Mouse (Mus musculus): ENCODE measurements around the gene C2cd4b. TPM values are rescaled to one million over a fixed set of nuclear protein-coding genes. Genes with fewer than 3 reads are reported as not detected.

The C2cd4b gene
- polyA plus RNA-seq, 1 experiment: not detected

DNA sequence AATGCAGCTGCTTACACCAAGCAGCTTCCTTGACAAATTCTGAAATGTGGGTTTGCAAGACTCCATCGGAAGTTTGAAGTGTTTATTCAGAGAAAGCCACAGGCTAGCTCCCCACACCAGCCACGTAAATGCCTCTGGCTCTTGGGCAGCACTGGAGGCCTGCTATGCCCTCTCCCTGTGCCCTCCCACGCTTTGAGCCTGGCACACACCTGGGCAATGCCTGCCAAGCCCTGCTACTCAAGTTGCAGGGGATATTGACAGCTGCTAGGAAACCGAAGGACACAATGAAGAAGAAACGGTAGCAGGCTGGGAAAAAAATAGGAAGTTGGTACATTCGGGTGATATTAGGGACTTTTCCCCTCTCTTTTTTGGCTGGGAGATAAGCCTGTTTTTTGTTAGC, 15.0 kb downstream of the C2cd4b start:
- no peak overlapping the region for H3ac ChIP-seq (ENCODE audit: control insufficient read depth, insufficient read length)
- H3K4me3 ChIP-seq: no peak overlapping the region
- no peak overlapping the region for H3K4me2 ChIP-seq (ENCODE audit: low read depth)
- H3K79me2 ChIP-seq (ENCODE audit: control insufficient read depth, insufficient read depth): no peaks in the 10 kb centered on the region
- no peaks in the 10 kb centered on the region for H3K36me3 ChIP-seq (ENCODE audit: control insufficient read depth, insufficient read depth)
- no peak for TF ChIP-seq E2F4 (IDR thresholded peaks at IDR 0.05; ENCODE audit: insufficient read depth)
- no peak for TF ChIP-seq MYOG (IDR thresholded peaks at IDR 0.05; ENCODE audit: control insufficient read depth in 1 of 3, insufficient read depth in 1 of 3, insufficient read length in 2 of 3, low read depth in 2 of 3)
- TF ChIP-seq MAX (IDR thresholded peaks at IDR 0.05; ENCODE audit: low read depth): no peak
- no peak for TF ChIP-seq TCF3 (IDR thresholded peaks at IDR 0.05; ENCODE audit: insufficient read length, low read depth)
- no peak for TF ChIP-seq SRF (IDR thresholded peaks at IDR 0.05; ENCODE audit: control insufficient read depth, insufficient read length, low read depth)
- TF ChIP-seq POLR2AphosphoS2 (IDR thresholded peaks at IDR 0.05; ENCODE audit: insufficient read length, low read depth): no peak
- peaks cover 39% of the 10 kb centered on the region for H3K27me3 ChIP-seq (ENCODE audit: control insufficient read depth, insufficient read depth, insufficient read length)

DNA sequence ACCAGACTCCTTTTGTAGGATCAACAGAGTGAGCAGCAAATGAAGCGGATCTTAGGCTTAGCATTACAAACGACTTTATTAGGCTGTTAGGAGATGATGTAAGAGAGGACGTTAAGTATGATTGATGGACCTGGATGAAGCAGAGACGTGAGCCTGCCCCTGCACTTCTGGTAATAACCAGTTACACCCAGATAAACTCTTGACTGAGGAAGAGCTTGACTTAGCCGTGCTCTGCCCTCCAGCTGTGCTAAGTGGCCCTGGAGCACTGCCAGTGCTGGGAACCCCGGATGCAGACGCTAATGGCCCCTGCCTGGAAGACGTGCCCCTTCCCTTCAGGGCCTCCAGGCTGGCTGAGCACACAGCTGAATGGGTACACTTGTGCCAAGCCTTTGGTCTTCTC, 19.3 kb downstream of the C2cd4b start:
- no peak overlapping the region for H3K4me3 ChIP-seq
- H3K27me3 ChIP-seq (ENCODE audit: control insufficient read depth, insufficient read depth, insufficient read length): peaks cover 34% of the 10 kb centered on the region
- no peak for TF ChIP-seq MYOD1 (IDR thresholded peaks at IDR 0.05; ENCODE audit: control insufficient read depth in 1 of 3, insufficient read length in 2 of 3, low read depth in 2 of 3)
- no peak for TF ChIP-seq POLR2AphosphoS2 (IDR thresholded peaks at IDR 0.05; ENCODE audit: insufficient read length, low read depth)
- TF ChIP-seq E2F4 (IDR thresholded peaks at IDR 0.05; ENCODE audit: insufficient read depth): no peak
- TF ChIP-seq TCF3 (IDR thresholded peaks at IDR 0.05; ENCODE audit: insufficient read length, low read depth): no peak
- no peak for TF ChIP-seq POLR2A (IDR thresholded peaks at IDR 0.05; ENCODE audit: insufficient read length, low read depth)
- TF ChIP-seq CEBPB (IDR thresholded peaks at IDR 0.05; ENCODE audit: insufficient read depth, poor library complexity, severe bottlenecking): no peak
- TF ChIP-seq USF1 (IDR thresholded peaks at IDR 0.05; ENCODE audit: low read depth): no peak
- TF ChIP-seq REST (IDR thresholded peaks at IDR 0.05; ENCODE audit: insufficient read depth, insufficient read length): no peak
- no peak for TF ChIP-seq TCF12 (IDR thresholded peaks at IDR 0.05; ENCODE audit: insufficient read depth, poor library complexity, severe bottlenecking)
- no peak for TF ChIP-seq MYOG (IDR thresholded peaks at IDR 0.05; ENCODE audit: control insufficient read depth in 1 of 3, insufficient read depth in 1 of 3, insufficient read length in 2 of 3, low read depth in 2 of 3)
- TF ChIP-seq SRF (IDR thresholded peaks at IDR 0.05; ENCODE audit: control insufficient read depth, insufficient read length, low read depth): no peak
- TF ChIP-seq MAX (IDR thresholded peaks at IDR 0.05; ENCODE audit: low read depth): no peak
- H3K79me2 ChIP-seq (ENCODE audit: control insufficient read depth, insufficient read depth): no peaks in the 10 kb centered on the region
- no peaks in the 10 kb centered on the region for H3K36me3 ChIP-seq (ENCODE audit: control insufficient read depth, insufficient read depth)
- no peak overlapping the region for H3K4me2 ChIP-seq (ENCODE audit: low read depth)
- H3ac ChIP-seq (ENCODE audit: control insufficient read depth, insufficient read length): no peak overlapping the region

DNA sequence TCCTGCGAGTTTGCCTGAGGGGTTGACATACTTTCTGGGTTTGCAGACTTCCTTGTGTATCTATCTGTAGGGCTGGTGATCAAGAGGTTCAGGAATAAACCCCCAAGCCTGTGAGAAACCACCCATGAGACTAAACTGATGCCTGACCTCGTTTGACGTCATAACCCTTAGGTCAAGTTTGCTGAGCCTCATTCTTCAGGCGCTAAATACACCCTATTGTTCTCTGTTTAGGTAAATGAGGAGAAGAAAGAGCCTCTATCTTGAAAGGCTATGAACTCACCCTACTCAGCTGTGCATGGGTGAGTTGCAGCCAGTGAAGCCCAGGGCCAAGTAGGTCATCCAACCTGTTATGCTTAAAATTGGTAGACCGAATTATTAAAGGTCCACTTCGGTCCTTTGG, 23.5 kb downstream of the C2cd4b start:
- no peak for TF ChIP-seq POLR2A (IDR thresholded peaks at IDR 0.05; ENCODE audit: insufficient read length, low read depth)
- no peak for TF ChIP-seq MAX (IDR thresholded peaks at IDR 0.05; ENCODE audit: low read depth)
- no peak for TF ChIP-seq MYOG (IDR thresholded peaks at IDR 0.05; ENCODE audit: control insufficient read depth in 1 of 3, insufficient read depth in 1 of 3, insufficient read length in 2 of 3, low read depth in 2 of 3)
- TF ChIP-seq CEBPB (IDR thresholded peaks at IDR 0.05; ENCODE audit: insufficient read depth, poor library complexity, severe bottlenecking): no peak
- no peak for TF ChIP-seq REST (IDR thresholded peaks at IDR 0.05; ENCODE audit: insufficient read depth, insufficient read length)
- no peak for TF ChIP-seq MYOD1 (IDR thresholded peaks at IDR 0.05; ENCODE audit: control insufficient read depth in 1 of 3, insufficient read length in 2 of 3, low read depth in 2 of 3)
- TF ChIP-seq POLR2AphosphoS2 (IDR thresholded peaks at IDR 0.05; ENCODE audit: insufficient read length, low read depth): no peak
- TF ChIP-seq USF1 (IDR thresholded peaks at IDR 0.05; ENCODE audit: low read depth): no peak
- no peak for TF ChIP-seq TCF12 (IDR thresholded peaks at IDR 0.05; ENCODE audit: insufficient read depth, poor library complexity, severe bottlenecking)
- no peak for TF ChIP-seq SRF (IDR thresholded peaks at IDR 0.05; ENCODE audit: control insufficient read depth, insufficient read length, low read depth)
- TF ChIP-seq TCF3 (IDR thresholded peaks at IDR 0.05; ENCODE audit: insufficient read length, low read depth): no peak
- no peak for TF ChIP-seq E2F4 (IDR thresholded peaks at IDR 0.05; ENCODE audit: insufficient read depth)
- Histone ChIP-seq H3K79me2 (ENCODE audit: control insufficient read depth, insufficient read depth) (no peaks in the 10 kb centered on the region), H3K36me3 (ENCODE audit: control insufficient read depth, insufficient read depth) (no peaks in the 10 kb centered on the region), H3ac (ENCODE audit: control insufficient read depth, insufficient read length) (no peak overlapping the region), H3K27me3 (ENCODE audit: control insufficient read depth, insufficient read depth, insufficient read length) (peaks cover 13% of the 10 kb centered on the region), H3K4me2 (ENCODE audit: low read depth) (no peak overlapping the region), H3K4me3 (no peak overlapping the region)

DNA sequence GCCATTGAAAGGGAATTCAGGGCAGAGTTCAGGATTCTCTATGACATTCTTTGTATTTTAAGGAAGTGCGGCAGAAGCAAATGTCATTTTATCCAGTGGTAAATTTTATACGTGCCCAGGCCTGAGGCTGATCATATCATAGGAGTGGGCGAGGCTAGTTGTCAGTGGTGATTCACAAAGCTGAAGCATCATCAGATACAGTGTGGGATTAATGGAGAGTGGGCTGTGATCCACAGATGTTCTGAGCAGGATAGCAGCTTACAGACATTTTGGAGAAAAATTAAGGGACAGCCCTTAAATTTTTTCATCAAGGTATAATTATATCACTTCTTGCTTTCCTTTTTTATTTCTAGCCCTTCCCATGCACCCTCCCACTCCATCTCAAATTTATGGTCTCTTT, 24.2 kb downstream of the C2cd4b start:
- Histone ChIP-seq H3K4me3 (no peak overlapping the region), H3K27me3 (ENCODE audit: control insufficient read depth, insufficient read depth, insufficient read length) (peaks cover 13% of the 10 kb centered on the region), H3ac (ENCODE audit: control insufficient read depth, insufficient read length) (no peak overlapping the region), H3K4me2 (ENCODE audit: low read depth) (no peak overlapping the region), H3K36me3 (ENCODE audit: control insufficient read depth, insufficient read depth) (no peaks in the 10 kb centered on the region), H3K79me2 (ENCODE audit: control insufficient read depth, insufficient read depth) (no peaks in the 10 kb centered on the region)
- TF ChIP-seq TCF12 (IDR thresholded peaks at IDR 0.05; ENCODE audit: insufficient read depth, poor library complexity, severe bottlenecking): no peak
- no peak for TF ChIP-seq MYOG (IDR thresholded peaks at IDR 0.05; ENCODE audit: control insufficient read depth in 1 of 3, insufficient read depth in 1 of 3, insufficient read length in 2 of 3, low read depth in 2 of 3)
- TF ChIP-seq MYOD1 (IDR thresholded peaks at IDR 0.05; ENCODE audit: control insufficient read depth in 1 of 3, insufficient read length in 2 of 3, low read depth in 2 of 3): no peak

DNA sequence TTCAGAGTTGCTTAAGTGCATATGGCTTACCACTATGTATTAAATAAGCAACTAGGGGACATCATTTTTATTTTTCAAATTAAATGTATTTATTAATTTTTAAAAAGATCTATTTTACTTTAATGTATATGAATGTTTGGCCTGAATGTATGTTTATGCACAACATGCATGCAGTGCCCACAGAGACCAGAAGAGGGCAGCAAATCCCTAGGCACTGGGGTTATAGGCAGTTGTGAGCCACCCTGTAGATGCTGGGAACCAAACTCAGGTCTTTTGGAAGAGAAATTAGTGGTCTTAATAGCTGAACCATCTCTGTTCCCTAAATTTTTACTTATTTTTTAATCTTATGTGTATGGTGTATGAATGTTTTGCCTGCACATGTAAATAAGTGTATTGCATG, 24.7 kb downstream of the C2cd4b start:
- Histone ChIP-seq H3K4me2 (ENCODE audit: low read depth) (no peak overlapping the region), H3ac (ENCODE audit: control insufficient read depth, insufficient read length) (no peak overlapping the region), H3K27me3 (ENCODE audit: control insufficient read depth, insufficient read depth, insufficient read length) (peaks cover 17% of the 10 kb centered on the region), H3K36me3 (ENCODE audit: control insufficient read depth, insufficient read depth) (no peaks in the 10 kb centered on the region), H3K4me3 (no peak overlapping the region), H3K79me2 (ENCODE audit: control insufficient read depth, insufficient read depth) (no peaks in the 10 kb centered on the region)
- TF ChIP-seq MYOD1 (IDR thresholded peaks at IDR 0.05; ENCODE audit: control insufficient read depth in 1 of 3, insufficient read length in 2 of 3, low read depth in 2 of 3) (no peak), CEBPB (IDR thresholded peaks at IDR 0.05; ENCODE audit: insufficient read depth, poor library complexity, severe bottlenecking) (no peak), E2F4 (IDR thresholded peaks at IDR 0.05; ENCODE audit: insufficient read depth) (no peak), MAX (IDR thresholded peaks at IDR 0.05; ENCODE audit: low read depth) (no peak), POLR2AphosphoS2 (IDR thresholded peaks at IDR 0.05; ENCODE audit: insufficient read length, low read depth) (no peak), USF1 (IDR thresholded peaks at IDR 0.05; ENCODE audit: low read depth) (no peak), SRF (IDR thresholded peaks at IDR 0.05; ENCODE audit: control insufficient read depth, insufficient read length, low read depth) (no peak), MYOG (IDR thresholded peaks at IDR 0.05; ENCODE audit: control insufficient read depth in 1 of 3, insufficient read depth in 1 of 3, insufficient read length in 2 of 3, low read depth in 2 of 3) (no peak), POLR2A (IDR thresholded peaks at IDR 0.05; ENCODE audit: insufficient read length, low read depth) (no peak), TCF12 (IDR thresholded peaks at IDR 0.05; ENCODE audit: insufficient read depth, poor library complexity, severe bottlenecking) (no peak), TCF3 (IDR thresholded peaks at IDR 0.05; ENCODE audit: insufficient read length, low read depth) (no peak), REST (IDR thresholded peaks at IDR 0.05; ENCODE audit: insufficient read depth, insufficient read length) (no peak)
